Mouse (Mus musculus) midbrain, embryonic 16.5 days (tissue): ENCODE results near the gene Ddb2. TPM values are rescaled to one million over a fixed set of nuclear protein-coding genes. Genes with fewer than 3 reads are reported as not detected.

Source experiments
- ATAC-seq: fragments of 200-750 bp; cut with Nextera tagmentation; 2 replicates; pipeline ENCODE4 v1.8.0; 2017; ENCODE audit warnings: moderate TSS enrichment
- H3K27ac ChIP-seq: fragments of 300-500 bp; sonication (generic); 2 replicates; pipeline ENCODE4 v1.5.1; 2014; ENCODE audit warnings: mild to moderate bottlenecking, low read length, mixed read lengths
- H3K27me3 ChIP-seq: fragments of 300-500 bp; sonication (generic); 2 replicates; pipeline ENCODE4 v1.6.1; 2014; ENCODE audit warnings: low read depth, low read length, mixed read lengths; ENCODE audit not compliant: control insufficient read depth, insufficient read depth
- H3K36me3 ChIP-seq: fragments of 300-500 bp; sonication (generic); 2 replicates; pipeline ENCODE4 v1.6.1; 2014; ENCODE audit warnings: mild to moderate bottlenecking, low read length, moderate library complexity, mixed read lengths; ENCODE audit not compliant: control insufficient read depth, insufficient read depth
- H3K4me1 ChIP-seq: fragments of 300-500 bp; sonication (generic); 2 replicates; pipeline ENCODE4 v1.6.1; 2014; ENCODE audit warnings: mild to moderate bottlenecking, low read length, mixed read lengths; ENCODE audit not compliant: control insufficient read depth, insufficient read depth
- H3K4me2 ChIP-seq: fragments of 300-500 bp; sonication (generic); 2 replicates; pipeline ENCODE4 v1.6.1; 2014; ENCODE audit warnings: mild to moderate bottlenecking, low read length, mixed read lengths
- H3K4me3 ChIP-seq: fragments of 300-500 bp; sonication (generic); 2 replicates; pipeline ENCODE4 v1.5.1; 2014; ENCODE audit warnings: low read depth, mild to moderate bottlenecking, low read length, moderate library complexity, mixed read lengths
- H3K9ac ChIP-seq: fragments of 300-500 bp; sonication (generic); 2 replicates; pipeline ENCODE4 v1.6.1; 2014; ENCODE audit warnings: low read depth, low read length, mixed read lengths
- H3K9me3 ChIP-seq: fragments of 300-500 bp; sonication (generic); replicated peaks from 2 replicates; pipeline ENCODE4 v1.6.1; 2014; ENCODE audit warnings: mild to moderate bottlenecking, low read length, mixed read lengths; ENCODE audit not compliant: control insufficient read depth, poor library complexity, severe bottlenecking
- WGBS: fragments of 180-500 bp; shearing (Covaris S2); extraction: QIAGEN DNeasy Blood & Tissue Kit; methylation state at CpG from one replicate; pipeline ENCODE4 v1.1.7; 2014; 5-methylcytosine and 5-hydroxymethylcytosine counted together
- polyA plus RNA-seq: library from polyadenylated mRNA; unstranded; fragments of >200 nt; fragmentation: Nextera tagmentation; extraction: Ambion mirVana; gene quantifications from 2 replicates; pipeline ENCODE4 v1.2.1, GENCODE M21; 2015

Ddb2 gene
- polyA plus RNA-seq, 1 experiment from 2014 or later, result 18.4 TPM

DNA sequence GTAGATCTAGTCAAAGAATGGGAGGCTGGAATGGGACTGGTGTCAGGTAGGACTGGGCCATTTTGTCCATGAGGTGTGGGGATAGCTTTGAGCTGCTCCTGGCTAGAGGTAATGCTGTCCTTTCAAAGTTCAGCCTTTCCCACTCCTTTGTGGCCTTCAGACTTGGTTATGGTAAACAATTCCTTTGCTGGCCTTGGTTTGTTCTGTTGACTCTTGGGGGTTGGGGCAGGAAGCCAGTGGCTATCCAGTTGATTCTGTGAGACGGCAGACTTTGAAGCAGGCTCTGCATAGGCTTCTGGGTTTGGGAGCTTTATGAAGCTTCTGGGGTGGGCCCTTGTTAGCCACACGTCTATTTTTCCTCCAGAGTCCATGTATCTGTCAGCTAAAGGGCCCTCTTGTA, 31.9 kb upstream of the Ddb2 start:
- Histone ChIP-seq H3K36me3 (peaks cover 27% of the 10 kb centered on the region), H3K9ac (no peak overlapping the region), H3K27me3 (no peaks in the 10 kb centered on the region), H3K4me2 (no peak overlapping the region), H3K4me1 (peaks cover 16% of the 10 kb centered on the region), H3K9me3 (no peaks in the 10 kb centered on the region), H3K27ac (no peak overlapping the region), H3K4me3 (no peak overlapping the region)
- 95% methylated on average over 2 of the region's 2 CpGs for WGBS
- no peak for ATAC-seq

DNA sequence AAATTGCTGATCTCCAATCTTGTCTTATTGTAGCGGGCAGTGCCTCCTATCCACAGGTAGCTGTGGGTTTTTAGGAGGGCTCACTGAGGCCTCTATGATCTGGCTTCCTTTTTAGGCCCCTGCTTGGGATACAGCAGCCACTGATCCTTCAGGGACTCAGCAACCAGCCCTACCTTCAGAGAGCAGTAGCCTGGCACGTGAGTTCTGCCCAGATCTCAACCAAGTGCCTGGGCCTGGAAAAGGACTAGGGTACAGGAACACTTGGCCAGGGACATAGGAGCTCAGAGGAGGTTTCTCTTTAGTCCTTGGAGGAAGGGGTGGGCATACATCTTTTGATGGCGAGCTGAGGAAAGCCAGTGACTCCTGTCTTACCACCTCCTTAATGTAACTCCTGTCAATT, 31.3 kb upstream of the Ddb2 start:
- H3K4me2 ChIP-seq, result no peak overlapping the region
- H3K4me3 ChIP-seq, result no peak overlapping the region
- no peaks in the 10 kb centered on the region for H3K9me3 ChIP-seq
- peaks cover 26% of the 10 kb centered on the region for H3K36me3 ChIP-seq
- no peak for ATAC-seq
- H3K4me1 ChIP-seq, result peaks cover 16% of the 10 kb centered on the region
- WGBS, result 94% methylated on average over 3 of the region's 3 CpGs
- no peak overlapping the region for H3K27ac ChIP-seq
- no peaks in the 10 kb centered on the region for H3K27me3 ChIP-seq
- no peak overlapping the region for H3K9ac ChIP-seq

DNA sequence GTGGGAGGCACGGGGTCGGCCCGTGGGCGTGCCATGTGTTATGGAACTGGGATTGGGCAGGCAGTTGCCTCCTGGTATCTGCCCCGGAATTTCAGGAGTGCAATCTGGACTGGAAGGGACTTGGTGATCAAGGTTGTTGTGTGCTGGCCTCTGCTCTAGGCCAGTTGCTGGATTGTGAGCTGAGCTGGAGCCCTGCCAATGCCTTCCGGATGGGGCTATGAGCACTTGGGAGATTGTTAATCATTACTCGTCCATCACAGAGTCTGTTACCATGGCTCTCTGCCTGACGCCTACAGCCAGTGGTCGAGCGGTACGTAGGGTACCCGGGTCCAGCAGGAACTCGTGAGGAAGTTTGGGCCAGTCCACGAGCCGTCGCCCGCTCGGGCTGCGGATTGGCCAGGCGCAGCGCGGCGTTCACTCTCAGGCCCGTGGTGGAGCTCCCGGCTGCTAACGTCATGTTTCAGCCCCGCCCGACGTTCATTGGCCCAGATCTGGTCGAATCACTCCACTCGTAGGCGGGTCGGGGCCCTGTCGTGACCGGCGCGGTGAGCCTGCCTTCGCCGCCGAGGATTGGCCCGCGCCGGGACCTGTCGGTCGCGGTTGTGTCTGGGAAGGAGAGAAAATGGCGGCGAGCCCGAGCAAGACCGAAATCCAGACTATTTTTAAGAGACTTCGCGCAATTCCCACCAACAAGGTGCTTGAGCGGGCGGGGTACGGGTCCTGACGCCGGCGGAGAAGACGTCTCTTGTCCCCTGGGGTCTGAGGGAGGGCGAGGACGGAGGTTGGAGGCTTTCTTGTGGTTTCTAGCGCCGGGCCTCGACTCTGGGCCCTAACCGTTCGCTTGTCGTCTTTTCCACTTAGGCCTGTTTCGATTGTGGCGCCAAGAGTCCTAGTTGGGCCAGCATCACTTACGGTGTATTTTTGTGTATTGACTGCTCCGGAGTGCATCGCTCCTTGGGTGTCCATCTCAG, 28.2 kb upstream of the Ddb2 start, which contains the start of gene Arfgap2:
Arfgap2 (plus strand) TSS at position 264 of the 971 bp plus-strand sequence.
- Histone ChIP-seq H3K27ac (peak within 1 kb of the TSS; percentile 93), H3K9me3 (no peaks in the 10 kb centered on the region), H3K4me1 (peaks cover 16% of the 10 kb centered on the region), H3K4me2 (peak within 1 kb of the TSS; percentile 88), H3K36me3 (peaks cover 20% of the 10 kb centered on the region), H3K4me3 (peak within 1 kb of the TSS; percentile 69), H3K27me3 (no peaks in the 10 kb centered on the region), H3K9ac (peak within 1 kb of the TSS; percentile 93)
- 1% methylated on average over 72 of the region's 72 CpGs for WGBS
- ATAC-seq, result peak; percentile 99

DNA sequence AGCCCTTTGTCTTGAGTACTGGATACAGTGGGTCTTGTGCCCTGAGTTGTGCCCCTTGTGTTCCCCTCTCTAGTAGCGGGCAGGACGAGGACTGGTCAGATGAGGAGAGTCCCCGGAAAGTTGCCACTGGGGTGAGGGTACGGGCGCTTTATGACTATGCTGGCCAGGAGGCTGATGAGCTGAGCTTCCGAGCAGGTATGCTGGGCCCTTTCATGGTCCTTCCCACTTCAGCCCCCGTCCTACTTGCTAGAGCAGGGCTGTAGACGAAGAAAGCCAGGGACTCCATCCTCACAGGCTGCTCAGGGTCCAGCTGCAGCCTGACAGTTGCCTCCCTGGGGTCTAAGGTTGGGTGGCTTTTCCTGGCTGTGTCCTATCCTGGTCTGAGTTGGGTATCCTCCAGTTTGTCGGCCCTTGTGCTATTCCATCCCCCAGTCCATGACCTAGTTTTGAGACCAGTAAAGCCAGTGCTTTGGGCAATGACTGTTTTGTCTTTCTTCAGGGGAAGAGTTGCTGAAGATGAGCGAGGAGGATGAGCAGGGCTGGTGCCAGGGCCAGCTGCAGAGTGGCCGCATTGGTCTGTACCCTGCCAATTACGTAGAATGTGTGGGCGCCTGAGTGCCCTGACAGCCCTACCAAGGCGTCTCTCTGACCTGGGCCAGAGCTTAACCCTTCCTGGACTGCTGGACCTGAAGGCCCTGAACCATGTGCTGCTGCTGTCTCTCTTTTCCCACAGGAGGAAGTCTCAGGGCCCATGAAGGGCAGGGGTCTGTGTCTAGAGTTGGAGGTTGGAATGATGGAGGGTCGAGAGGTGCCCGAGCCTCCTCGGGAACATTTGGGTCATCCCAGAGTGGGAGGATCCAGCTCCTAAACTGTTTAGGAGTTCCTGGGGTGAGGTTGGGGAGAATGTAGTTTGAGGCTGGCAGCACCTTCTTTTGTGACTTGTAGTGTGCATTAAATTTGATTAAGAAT, 27.2 kb upstream of the Ddb2 start:
- H3K27ac ChIP-seq, result peak overlapping the region; percentile 93
- H3K27me3 ChIP-seq, result no peaks in the 10 kb centered on the region
- 90% methylated on average over 17 of the region's 17 CpGs for WGBS

DNA sequence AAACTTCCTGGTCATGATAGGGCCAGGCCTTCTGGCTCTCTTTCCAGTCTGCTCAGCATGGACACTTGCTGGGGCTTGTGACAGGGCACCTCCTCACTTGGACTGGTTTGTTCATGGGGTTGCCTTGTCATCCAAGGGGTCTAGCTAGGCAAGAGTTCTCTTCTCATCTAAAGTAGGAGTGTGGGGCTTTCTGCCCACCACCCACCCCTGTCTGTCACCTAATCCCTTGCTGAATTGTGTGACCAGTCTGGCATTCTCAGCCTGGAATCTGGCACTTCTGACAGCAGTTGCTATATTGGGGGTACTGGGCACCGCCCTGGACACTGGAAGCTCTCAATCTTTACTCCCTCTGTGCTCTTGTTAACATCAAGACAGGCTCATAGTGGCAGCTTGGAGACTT, 22.7 kb upstream of the Ddb2 start:
- Histone ChIP-seq H3K9ac (no peak overlapping the region), H3K27me3 (peaks cover 19% of the 10 kb centered on the region), H3K9me3 (no peaks in the 10 kb centered on the region), H3K4me2 (no peak overlapping the region), H3K4me1 (peaks cover 31% of the 10 kb centered on the region), H3K27ac (no peak overlapping the region), H3K4me3 (no peak overlapping the region), H3K36me3 (no peaks in the 10 kb centered on the region)
- WGBS, result 96% methylated on average over 1 of the region's 1 CpGs
- no peak for ATAC-seq

More for the DNA sequence above, 27.2 kb upstream of the Ddb2 start:
- Histone ChIP-seq H3K36me3 (peaks cover 16% of the 10 kb centered on the region), H3K9ac (peak overlapping the region; percentile 52; the same call in 1 of the 2 replicates), H3K4me3 (peak overlapping the region; percentile 69), H3K4me2 (peak overlapping the region; percentile 63), H3K9me3 (no peaks in the 10 kb centered on the region), H3K4me1 (peaks cover 16% of the 10 kb centered on the region)
- ATAC-seq, result peak; percentile 8

DNA sequence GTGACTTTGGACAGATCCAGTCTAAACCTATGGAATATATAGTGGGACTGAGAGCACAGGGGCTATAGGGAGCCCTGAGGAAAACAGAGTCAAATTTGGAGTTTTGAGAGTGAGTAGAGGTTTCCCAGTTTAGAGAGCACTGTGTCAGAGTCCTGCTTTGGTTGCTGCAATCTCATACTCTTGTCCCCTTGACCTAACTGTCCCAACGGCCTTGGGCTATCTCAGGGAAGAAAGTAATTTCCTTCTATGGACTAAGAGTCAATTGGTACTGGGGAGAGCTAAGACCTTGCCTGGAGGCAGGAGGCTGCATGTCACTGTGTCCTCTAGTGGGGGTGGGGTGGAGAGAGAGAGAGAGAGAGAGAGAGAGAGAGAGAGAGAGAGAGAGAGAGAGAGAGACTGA, 22.0 kb upstream of the Ddb2 start:
- no peak for ATAC-seq
- peaks cover 27% of the 10 kb centered on the region for H3K4me1 ChIP-seq
- no peaks in the 10 kb centered on the region for H3K9me3 ChIP-seq
- peaks cover 22% of the 10 kb centered on the region for H3K27me3 ChIP-seq
- 61% methylated on average over 1 of the region's 1 CpGs for WGBS
- H3K4me2 ChIP-seq, result no peak overlapping the region
- no peak overlapping the region for H3K27ac ChIP-seq
- H3K9ac ChIP-seq, result no peak overlapping the region
- H3K4me3 ChIP-seq, result no peak overlapping the region
- no peaks in the 10 kb centered on the region for H3K36me3 ChIP-seq

DNA sequence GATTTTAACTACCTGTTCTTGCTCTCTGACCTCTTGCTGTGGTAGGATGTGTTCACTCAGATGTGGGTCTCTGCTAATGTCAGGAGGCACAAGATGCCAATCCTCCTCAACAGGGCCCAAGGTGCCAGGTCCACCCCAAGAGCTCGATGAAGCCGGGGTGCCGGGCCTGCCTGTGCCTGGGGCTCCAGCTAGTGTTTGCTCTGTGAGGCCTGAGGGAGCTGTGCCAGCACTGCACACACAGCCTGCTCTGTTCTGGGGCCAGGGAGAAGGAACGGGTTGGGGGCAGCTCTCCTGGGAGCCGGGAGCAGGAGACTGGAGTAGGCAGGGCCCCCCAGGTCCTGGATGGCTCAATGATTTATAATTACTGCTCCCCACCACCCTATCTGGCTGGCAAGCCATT, 21.3 kb upstream of the Ddb2 start:
- H3K9ac ChIP-seq, result no peak overlapping the region
- H3K36me3 ChIP-seq, result no peaks in the 10 kb centered on the region
- peak overlapping the region; percentile 99 for H3K4me2 ChIP-seq
- peak; percentile 29; the same call in 1 of the 2 replicates for ATAC-seq
- no peaks in the 10 kb centered on the region for H3K9me3 ChIP-seq
- H3K27ac ChIP-seq, result 0 out of 2 replicates have a peak overlapping the region, but pooled peaks have one; percentile 46
- H3K4me3 ChIP-seq, result no peak overlapping the region
- peaks cover 22% of the 10 kb centered on the region for H3K27me3 ChIP-seq
- peaks cover 27% of the 10 kb centered on the region for H3K4me1 ChIP-seq
- WGBS, result 70% methylated on average over 5 of the region's 5 CpGs

DNA sequence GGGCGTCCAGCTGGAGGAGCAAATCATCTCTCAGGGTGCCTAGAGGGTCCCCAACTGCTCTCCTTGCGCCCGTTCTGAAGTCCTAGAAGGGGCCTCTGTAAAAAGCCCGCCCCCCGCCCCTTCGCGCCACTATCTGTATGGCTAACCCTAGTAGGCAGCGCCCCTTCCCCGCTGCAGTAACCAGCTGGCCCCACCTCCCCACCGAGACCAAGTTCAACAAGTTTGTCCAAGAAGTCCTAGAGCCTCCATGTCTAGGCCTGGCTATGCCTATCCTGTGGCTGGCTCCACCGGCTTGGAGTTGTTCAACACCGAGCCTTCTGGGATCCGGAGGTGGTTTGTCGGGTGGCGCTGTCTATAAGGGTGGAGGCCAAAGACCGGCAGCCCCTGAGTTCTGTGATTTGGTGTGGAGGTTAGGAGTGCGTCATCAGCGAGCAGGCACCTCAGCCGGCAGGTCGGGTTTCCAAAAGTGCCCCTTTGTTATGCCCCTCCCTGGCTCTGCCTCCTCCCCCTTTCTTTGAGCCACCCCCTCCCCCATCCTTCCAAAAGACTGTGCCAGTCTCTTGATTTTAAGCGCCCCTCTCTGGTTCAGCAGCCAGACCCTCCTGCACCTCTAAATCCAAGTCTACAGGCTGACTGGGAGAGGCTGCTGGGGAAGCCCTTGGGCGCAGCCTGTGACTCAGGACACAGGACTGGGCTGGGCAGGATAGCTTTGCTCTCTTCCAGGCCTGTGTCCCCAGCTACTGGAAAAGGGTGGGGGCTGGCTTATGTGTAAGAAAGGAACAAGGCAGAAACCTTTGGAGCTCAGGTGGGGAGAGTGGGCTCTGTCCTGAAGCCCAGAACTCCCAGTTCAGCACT, 20.6 kb upstream of the Ddb2 start:
- H3K4me3 ChIP-seq, result peak overlapping the region; percentile 56
- WGBS, result under 1% methylated on average over 22 of the region's 22 CpGs
- no peaks in the 10 kb centered on the region for H3K36me3 ChIP-seq
- H3K4me2 ChIP-seq, result peak overlapping the region; percentile 99
- peak; percentile 38 for ATAC-seq
- peaks cover 22% of the 10 kb centered on the region for H3K27me3 ChIP-seq
- peak overlapping the region; percentile 46; the same call in 1 of the 2 replicates for H3K27ac ChIP-seq
- peak overlapping the region; percentile 68 for H3K9ac ChIP-seq
- peaks cover 27% of the 10 kb centered on the region for H3K4me1 ChIP-seq
- no peaks in the 10 kb centered on the region for H3K9me3 ChIP-seq
